Mouse (Mus musculus): ENCODE data around the gene Anapc5. TPM values are rescaled to one million over a fixed set of nuclear protein-coding genes. Genes with fewer than 3 reads are reported as not detected.

Gene Anapc5
- polyA plus RNA-seq (2015; fragmentation: Nextera tagmentation; extraction: Ambion mirVana) = 538 and 543 TPM in 2 replicates

GRCm38 (mm10) chr5:122820777-122821523 lies at the start of gene Anapc5:
Gene Anapc5 (minus strand): TSS chr5:122821339.
- peak within 1 kb of the TSS; percentile 87 for H3K9ac ChIP-seq (replicated peaks)
- H3K4me2 ChIP-seq (replicated peaks) = peak within 1 kb of the TSS; percentile 56
- H3K9me3 ChIP-seq = no peaks in the 10 kb centered on the region
- H3K36me3 ChIP-seq = peaks cover 31% of the 10 kb centered on the region
- H3K4me3 ChIP-seq = peak within 1 kb of the TSS; percentile 82
- under 1% methylated on average over 55 of the region's 55 CpGs for WGBS
- peaks cover 19% of the 10 kb centered on the region for H3K4me1 ChIP-seq
- peak within 1 kb of the TSS; percentile 96 for H3K27ac ChIP-seq (replicated peaks)
- ATAC-seq (replicated peaks) = peak; percentile 100
- H3K27me3 ChIP-seq = no peaks in the 10 kb centered on the region

- no peak for ATAC-seq (replicated peaks)
Measured at GRCm38 (mm10) chr5:122863053-122863452, 41.9 kb upstream of the Anapc5 start.

DNA sequence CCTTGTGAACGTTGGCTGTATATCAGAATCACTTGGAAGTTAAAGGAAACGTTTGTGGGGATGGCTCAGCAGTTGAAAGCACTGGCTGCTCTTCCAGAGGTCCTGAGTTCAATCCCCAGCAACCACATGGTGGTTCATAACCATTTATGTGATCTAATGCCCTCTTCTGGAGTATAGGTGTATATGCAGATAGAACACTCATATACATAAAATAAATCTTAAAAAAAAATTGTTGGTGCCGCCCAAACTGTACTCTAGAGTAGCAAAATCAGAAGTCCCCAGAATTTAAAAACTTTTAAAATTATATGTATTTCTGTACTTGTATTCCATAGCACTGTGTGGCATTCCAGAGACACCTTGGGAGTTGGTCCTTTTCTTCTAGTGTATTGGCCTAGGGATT lies 34.7 kb upstream of the Anapc5 start:
- no peak overlapping the region for H3K4me2 ChIP-seq (replicated peaks)
- H3K27ac ChIP-seq (replicated peaks) = no peak overlapping the region
- 77% methylated on average over 3 of the region's 3 CpGs for WGBS
- no peak overlapping the region for H3K9ac ChIP-seq (replicated peaks)
- peaks cover 12% of the 10 kb centered on the region for H3K4me1 ChIP-seq
- no peaks in the 10 kb centered on the region for H3K9me3 ChIP-seq
- no peak for ATAC-seq (replicated peaks)
- H3K27me3 ChIP-seq = no peaks in the 10 kb centered on the region
- H3K4me3 ChIP-seq = no peak overlapping the region
- H3K36me3 ChIP-seq = no peaks in the 10 kb centered on the region

More at GRCm38 (mm10) chr5:122863053-122863452, 41.9 kb upstream of the Anapc5 start:
- Histone ChIP-seq H3K27me3 (no peaks in the 10 kb centered on the region), H3K27ac (replicated peaks) (no peak overlapping the region), H3K9me3 (no peaks in the 10 kb centered on the region), H3K4me2 (replicated peaks) (no peak overlapping the region), H3K4me1 (no peaks in the 10 kb centered on the region), H3K36me3 (peaks cover 51% of the 10 kb centered on the region), H3K4me3 (no peak overlapping the region), H3K9ac (replicated peaks) (no peak overlapping the region)
- 96% methylated on average over 2 of the region's 2 CpGs for WGBS

- Histone ChIP-seq H3K9ac (replicated peaks) (no peak overlapping the region), H3K27me3 (no peaks in the 10 kb centered on the region), H3K4me2 (replicated peaks) (no peak overlapping the region), H3K27ac (replicated peaks) (no peak overlapping the region), H3K9me3 (no peaks in the 10 kb centered on the region), H3K36me3 (no peaks in the 10 kb centered on the region), H3K4me1 (peaks cover 25% of the 10 kb centered on the region), H3K4me3 (no peak overlapping the region)
- 90% methylated on average over 2 of the region's 2 CpGs for WGBS
- ATAC-seq (replicated peaks) = no peak
Measured at GRCm38 (mm10) chr5:122852611-122853010, 31.5 kb upstream of the Anapc5 start.

DNA sequence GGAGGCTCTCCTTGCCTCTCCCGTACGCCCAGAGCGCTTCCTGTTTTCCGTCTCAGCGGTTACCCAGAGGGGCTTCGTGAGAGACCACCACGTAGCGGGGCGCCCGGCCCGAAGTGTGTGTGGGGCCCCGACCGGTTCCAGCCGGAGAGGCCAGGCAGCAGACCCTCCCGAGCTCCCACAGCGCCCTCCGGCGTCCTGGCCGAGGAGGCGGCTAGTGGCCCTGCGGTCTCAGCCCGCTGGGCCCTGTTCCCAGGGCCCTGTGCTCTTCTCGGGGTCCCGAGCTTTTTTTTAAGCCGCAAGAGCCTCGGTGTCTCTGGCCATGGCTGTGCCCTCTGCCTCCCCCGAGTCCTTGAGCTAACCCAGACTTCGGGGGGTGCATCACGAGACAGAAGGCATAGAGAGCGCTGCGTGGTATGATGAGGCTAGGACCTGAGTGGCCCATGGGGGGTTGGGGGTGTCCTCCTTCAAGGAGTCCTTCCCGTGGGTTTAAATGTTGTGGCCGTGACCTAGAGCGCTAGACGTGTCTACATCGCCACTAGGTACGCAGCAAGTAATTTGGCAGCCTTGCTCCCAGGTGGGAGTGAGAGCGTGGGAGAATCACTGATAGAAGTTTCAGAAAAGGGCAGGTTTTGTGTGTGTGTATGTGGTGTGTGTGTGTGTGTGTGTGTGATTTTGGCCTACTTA lies 29.3 kb upstream of the Anapc5 start:
- H3K9ac ChIP-seq (replicated peaks) = peak overlapping the region; percentile 98
- H3K4me3 ChIP-seq = peak overlapping the region; percentile 99
- peak overlapping the region; percentile 97 for H3K4me2 ChIP-seq (replicated peaks)
- H3K27me3 ChIP-seq = no peaks in the 10 kb centered on the region
- H3K9me3 ChIP-seq = no peaks in the 10 kb centered on the region
- peak overlapping the region; percentile 95 for H3K27ac ChIP-seq (replicated peaks)
- ATAC-seq (replicated peaks) = peak; percentile 78
- no peaks in the 10 kb centered on the region for H3K36me3 ChIP-seq
- under 1% methylated on average over 38 of the region's 38 CpGs for WGBS
- peaks cover 25% of the 10 kb centered on the region for H3K4me1 ChIP-seq

- no peaks in the 10 kb centered on the region for H3K27me3 ChIP-seq
- H3K9me3 ChIP-seq = no peaks in the 10 kb centered on the region
- no peaks in the 10 kb centered on the region for H3K36me3 ChIP-seq
- H3K4me1 ChIP-seq = peaks cover 25% of the 10 kb centered on the region
- H3K4me2 ChIP-seq (replicated peaks) = peak within 1 kb of the TSS; percentile 97
- H3K9ac ChIP-seq (replicated peaks) = peak within 1 kb of the TSS; percentile 98
- peak within 1 kb of the TSS; percentile 99 for H3K4me3 ChIP-seq
- H3K27ac ChIP-seq (replicated peaks) = peak within 1 kb of the TSS; percentile 95
- WGBS = 1% methylated on average over 59 of the region's 61 CpGs
- ATAC-seq (replicated peaks) = peak; percentile 100
Measured at GRCm38 (mm10) chr5:122849521-122850318, 28.6 kb upstream of the Anapc5 start, which contains the start of gene Rnf34. Gene Rnf34 (plus strand): TSS chr5:122850048.

DNA sequence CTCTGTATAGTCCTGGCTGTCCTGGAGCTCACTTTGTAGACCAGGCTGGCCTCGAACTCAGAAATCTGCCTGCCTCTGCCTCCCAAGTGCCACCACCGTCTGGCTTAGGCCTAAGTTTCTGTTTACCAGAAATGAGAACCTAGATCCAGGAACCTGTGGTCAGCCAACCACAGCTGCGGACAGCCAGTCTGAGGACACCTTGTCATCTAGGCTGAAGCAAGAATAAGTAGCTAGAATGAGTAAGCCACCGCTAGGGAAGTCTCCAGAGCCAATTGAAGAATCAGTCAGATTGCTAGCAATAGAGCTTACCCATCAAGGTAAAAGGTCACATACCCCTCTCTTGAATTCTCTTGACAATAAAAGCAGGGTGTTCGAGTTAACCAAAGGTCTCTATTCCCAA lies 22.7 kb upstream of the Anapc5 start:
- H3K4me3 ChIP-seq = no peak overlapping the region
- H3K27ac ChIP-seq (replicated peaks) = no peak overlapping the region
- peaks cover 4% of the 10 kb centered on the region; the same call in 1 of the 2 replicates for H3K4me1 ChIP-seq
- no peak for ATAC-seq (replicated peaks)
- H3K4me2 ChIP-seq (replicated peaks) = no peak overlapping the region
- 87% methylated on average over 5 of the region's 5 CpGs for WGBS
- H3K27me3 ChIP-seq = no peaks in the 10 kb centered on the region
- H3K36me3 ChIP-seq = no peaks in the 10 kb centered on the region
- no peak overlapping the region for H3K9ac ChIP-seq (replicated peaks)
- H3K9me3 ChIP-seq = no peaks in the 10 kb centered on the region

GRCm38 (mm10) chr5:122841126-122841525 lies 20.0 kb upstream of the Anapc5 start:
- Histone ChIP-seq H3K9me3 (no peaks in the 10 kb centered on the region), H3K27ac (replicated peaks) (no peak overlapping the region), H3K4me1 (no peaks in the 10 kb centered on the region), H3K36me3 (no peaks in the 10 kb centered on the region), H3K4me3 (no peak overlapping the region), H3K9ac (replicated peaks) (no peak overlapping the region), H3K4me2 (replicated peaks) (no peak overlapping the region), H3K27me3 (no peaks in the 10 kb centered on the region)
- 87% methylated on average over 2 of the region's 2 CpGs for WGBS
- no peak for ATAC-seq (replicated peaks)

DNA sequence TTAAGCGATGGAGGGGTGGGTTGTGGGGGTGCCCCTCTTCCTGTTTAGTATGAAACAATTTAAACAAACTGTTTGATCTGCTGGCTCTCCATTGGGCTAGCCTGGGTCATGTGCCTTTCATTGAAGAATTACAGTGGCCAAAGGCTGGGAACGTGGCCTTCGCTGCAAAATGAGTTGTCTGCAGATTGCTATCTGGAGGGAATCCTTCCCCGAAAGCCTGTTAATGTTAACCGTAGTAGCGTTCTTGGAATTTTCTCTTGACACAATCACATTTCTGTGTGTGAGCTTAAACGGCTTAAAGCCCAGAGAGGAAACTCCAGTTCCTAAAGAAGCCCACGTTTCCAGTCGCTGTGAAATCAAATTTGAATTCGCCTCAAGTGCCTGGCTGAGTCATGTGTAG lies 11.9 kb upstream of the Anapc5 start:
- no peak for ATAC-seq (replicated peaks)
- no peak overlapping the region for H3K4me3 ChIP-seq

GRCm38 (mm10) chr5:122832536-122832935 lies 11.4 kb upstream of the Anapc5 start:
- no peak for ATAC-seq (replicated peaks)
- no peak overlapping the region for H3K4me3 ChIP-seq
- no peak overlapping the region for H3K9ac ChIP-seq (replicated peaks)
- no peak overlapping the region for H3K4me2 ChIP-seq (replicated peaks)
- no peaks in the 10 kb centered on the region for H3K4me1 ChIP-seq
- WGBS = 86% methylated on average over 10 of the region's 10 CpGs
- no peaks in the 10 kb centered on the region for H3K27me3 ChIP-seq
- H3K9me3 ChIP-seq = no peaks in the 10 kb centered on the region
- no peaks in the 10 kb centered on the region for H3K36me3 ChIP-seq
- no peak overlapping the region for H3K27ac ChIP-seq (replicated peaks)

More for the DNA sequence above, 11.9 kb upstream of the Anapc5 start:
- Histone ChIP-seq H3K27me3 (no peaks in the 10 kb centered on the region), H3K9me3 (no peaks in the 10 kb centered on the region), H3K4me2 (replicated peaks) (no peak overlapping the region), H3K27ac (replicated peaks) (no peak overlapping the region), H3K4me1 (no peaks in the 10 kb centered on the region), H3K36me3 (no peaks in the 10 kb centered on the region), H3K9ac (replicated peaks) (no peak overlapping the region)
- WGBS = 85% methylated on average over 10 of the region's 10 CpGs

GRCm38 (mm10) chr5:122825099-122825498 lies 4.0 kb upstream of the Anapc5 start:
- Histone ChIP-seq H3K36me3 (no peaks in the 10 kb centered on the region), H3K9ac (replicated peaks) (no peak overlapping the region), H3K4me1 (peaks cover 7% of the 10 kb centered on the region), H3K27ac (replicated peaks) (no peak overlapping the region), H3K4me2 (replicated peaks) (no peak overlapping the region), H3K4me3 (no peak overlapping the region), H3K27me3 (no peaks in the 10 kb centered on the region), H3K9me3 (no peaks in the 10 kb centered on the region)
- 83% methylated on average over 8 of the region's 8 CpGs for WGBS
- ATAC-seq (replicated peaks) = no peak

DNA sequence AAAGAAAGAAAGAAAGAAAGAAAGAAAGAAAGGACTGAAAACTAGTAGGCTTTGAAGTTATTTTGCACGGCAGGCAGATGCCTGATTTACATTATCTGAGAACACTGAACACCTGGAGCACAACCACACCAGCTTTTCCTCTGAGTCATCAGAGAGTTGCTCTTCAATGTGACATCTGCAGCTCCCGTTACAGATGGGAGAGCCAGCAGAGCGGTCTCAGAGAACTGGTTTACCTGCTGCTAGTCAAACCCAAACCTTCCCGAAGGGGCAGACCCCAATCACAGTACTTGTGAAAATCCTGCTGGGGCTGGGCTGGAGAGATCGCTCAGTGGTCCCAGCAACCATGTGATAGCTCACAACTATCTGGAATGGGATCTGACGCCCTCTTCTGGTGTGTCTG lies 3.3 kb upstream of the Anapc5 start:
- Histone ChIP-seq H3K27ac (replicated peaks) (no peak overlapping the region), H3K9me3 (no peaks in the 10 kb centered on the region), H3K4me1 (peaks cover 13% of the 10 kb centered on the region), H3K4me2 (replicated peaks) (no peak overlapping the region), H3K27me3 (no peaks in the 10 kb centered on the region), H3K4me3 (no peak overlapping the region), H3K36me3 (peaks cover under 1% of the 10 kb centered on the region; the same call in 1 of the 2 replicates), H3K9ac (replicated peaks) (no peak overlapping the region)
- 74% methylated on average over 6 of the region's 6 CpGs for WGBS
- ATAC-seq (replicated peaks) = no peak
